Mouse (Mus musculus) thymus, adult 2 months (tissue): Measurements from ENCODE around the gene Dclk2.

ENCODE experiments used
- CTCF ChIP-seq: fragments of 200-500 bp; IDR thresholded peaks from 2 replicates; pipeline ENCODE4 v1.5.1; 2012; ENCODE audit warnings: mild to moderate bottlenecking, control low read depth, low read length, moderate library complexity, borderline replicate concordance; ENCODE audit not compliant: control insufficient read depth, poor library complexity, insufficient read depth; ENCODE audit errors: extremely low read depth
- POLR2A ChIP-seq: fragments of 200-500 bp; IDR thresholded peaks from 2 replicates; pipeline ENCODE4 v1.6.1; 2012; ENCODE audit warnings: mild to moderate bottlenecking, low read length, control low read depth, moderate library complexity; ENCODE audit not compliant: control insufficient read depth, poor library complexity, insufficient read depth; ENCODE audit errors: extremely low read depth

- no peak for TF ChIP-seq CTCF
- no peak for TF ChIP-seq POLR2A
Measured at GRCm38 (mm10) chr3:86875912-86876311, 44.7 kb downstream of the Dclk2 start.
